Mouse (Mus musculus): ENCODE results near the gene Csf3. TPM values are rescaled to one million over a fixed set of nuclear protein-coding genes. Genes with fewer than 3 reads are reported as not detected.

The Csf3 gene
- total RNA-seq, 2 experiments from 2014 or later, result not detected

- no peak for ATAC-seq (replicated peaks; ENCODE audit: low FRiP score, poor library complexity, severe bottlenecking)
These were observed 45.1 kb downstream of the Csf3 start for GRCm38 (mm10) chr11:98745932-98746853.

DNA sequence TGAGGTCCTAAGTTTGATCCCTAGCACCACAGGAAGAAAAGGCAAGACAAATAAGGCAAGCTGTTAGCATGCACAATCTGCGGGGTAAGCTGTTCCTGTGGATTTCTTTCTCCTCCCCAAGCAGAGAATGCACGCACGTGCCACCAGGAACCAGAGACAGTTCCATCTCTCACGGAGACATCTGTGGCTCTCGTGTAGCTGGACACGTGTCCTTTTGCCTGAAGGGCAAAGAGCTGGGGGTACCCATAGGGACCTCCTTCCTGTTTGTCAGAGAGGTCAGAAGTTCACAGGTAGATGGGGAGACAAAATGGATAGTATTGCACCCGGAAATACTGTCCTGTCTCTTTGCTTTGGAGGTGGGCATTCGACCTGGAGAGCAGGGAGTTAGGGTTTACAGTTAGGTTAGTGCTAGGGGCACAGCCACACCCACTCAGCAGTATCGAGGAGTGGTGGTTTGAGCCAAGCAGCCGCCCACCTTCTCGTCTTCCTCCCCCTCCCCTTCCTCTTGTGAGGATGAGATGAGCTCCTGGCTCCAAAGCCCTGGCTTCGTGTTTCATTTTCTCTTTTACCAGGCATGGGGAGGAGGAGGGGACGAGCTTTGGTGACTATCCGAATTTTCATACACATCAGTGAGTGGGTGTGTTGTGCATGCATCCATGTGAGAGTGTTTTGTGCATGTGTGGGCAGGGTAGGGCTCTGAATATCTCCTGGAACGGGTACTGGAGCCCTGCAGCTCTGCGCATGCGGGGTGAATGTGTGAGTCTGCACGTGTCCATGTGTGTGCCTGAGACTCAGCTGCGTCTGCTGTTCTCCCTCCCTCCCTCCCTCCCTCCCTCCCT is 46.0 kb downstream of the Csf3 start:
- no peak for ATAC-seq (replicated peaks; ENCODE audit: low FRiP score, poor library complexity, severe bottlenecking)

DNA sequence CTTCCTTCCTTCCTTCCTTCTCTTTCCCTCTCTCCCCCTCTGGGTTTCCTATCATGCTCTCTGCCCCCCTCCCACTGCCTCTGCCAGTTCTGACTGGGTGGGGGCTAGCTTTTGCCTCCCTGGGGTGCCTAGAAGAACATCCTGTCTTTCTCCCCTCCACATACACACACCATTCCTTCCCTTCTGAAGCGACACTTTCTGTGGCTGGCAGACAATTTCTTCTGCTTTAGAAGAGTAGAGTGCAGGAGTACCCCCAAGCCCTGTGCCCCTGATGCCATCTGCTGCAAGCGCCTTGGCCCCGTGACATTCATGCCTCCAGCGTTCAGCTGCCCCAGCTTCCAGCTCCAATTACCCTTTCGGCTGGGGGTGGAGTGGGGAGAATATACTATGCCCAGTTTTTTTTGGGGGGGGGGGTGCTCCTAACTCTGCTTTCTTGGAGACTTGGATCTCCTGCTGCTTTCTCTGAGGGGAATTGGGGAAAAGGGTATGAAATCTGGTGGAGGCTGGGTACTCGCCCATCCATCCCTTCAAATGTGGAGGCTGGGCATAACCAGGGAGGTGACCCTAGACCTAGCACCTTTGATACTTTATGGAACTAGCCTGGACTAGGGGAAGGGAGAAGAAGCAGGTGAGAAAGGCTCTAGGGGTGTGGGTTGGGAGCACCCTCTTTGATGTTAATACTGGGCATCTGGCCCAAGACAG is 46.9 kb downstream of the Csf3 start:
- ATAC-seq (replicated peaks; ENCODE audit: low FRiP score, poor library complexity, severe bottlenecking), result no peak

- no peak for ATAC-seq (replicated peaks; ENCODE audit: low FRiP score, poor library complexity, severe bottlenecking)
These were observed 47.7 kb downstream of the Csf3 start for GRCm38 (mm10) chr11:98748506-98749416.

GRCm38 (mm10) chr11:98749716-98750115 is 48.7 kb downstream of the Csf3 start:
- ATAC-seq (replicated peaks; ENCODE audit: low FRiP score, poor library complexity, severe bottlenecking), result no peak

GRCm38 (mm10) chr11:98750351-98751201 is 49.5 kb downstream of the Csf3 start:
- ATAC-seq (replicated peaks; ENCODE audit: low FRiP score, poor library complexity, severe bottlenecking), result 0 out of 2 replicates have a peak, but pooled peaks have one; percentile 14

DNA sequence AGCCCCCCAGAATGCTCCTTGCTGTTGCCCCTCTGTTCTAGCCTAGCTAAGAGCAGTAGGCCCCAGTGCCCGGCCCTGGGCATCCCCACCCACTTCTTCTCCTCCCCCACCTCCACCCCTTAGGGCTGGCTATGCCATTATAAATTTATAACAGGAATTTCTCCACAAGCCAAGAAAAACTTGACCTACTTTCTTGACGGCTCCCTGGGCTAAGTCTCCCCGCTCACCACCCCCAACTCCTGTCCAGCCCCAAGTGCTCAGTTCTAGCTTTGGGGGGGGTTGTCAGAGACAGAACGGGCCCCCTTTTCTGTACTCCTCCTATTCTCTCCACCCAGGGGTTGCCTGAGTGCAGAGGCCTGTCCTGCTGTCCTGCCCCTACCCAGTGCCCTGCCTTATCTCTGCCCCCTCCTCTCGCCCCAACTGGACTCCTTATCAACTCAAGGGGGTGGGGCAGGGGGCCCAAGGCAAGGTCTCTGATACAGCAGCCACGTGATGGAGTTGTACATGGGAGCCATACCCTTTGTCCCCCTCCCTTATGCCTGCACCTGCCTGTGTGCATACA is 50.2 kb downstream of the Csf3 start:
- no peak for ATAC-seq (replicated peaks; ENCODE audit: low FRiP score, poor library complexity, severe bottlenecking)

GRCm38 (mm10) chr11:98752562-98753140 is 51.6 kb downstream of the Csf3 start:
- ATAC-seq (replicated peaks; ENCODE audit: low FRiP score, poor library complexity, severe bottlenecking), result no peak

Other genes starting within 250 kb of the Csf3 start
- gene Ikzf3, start 155.2 kb upstream of the Csf3 start, total RNA-seq (2015; ENCODE audit: low replicate concordance), result 2.7 and 3.1 TPM in 2 replicates
- gene Ikzf3, start 155.2 kb upstream of the Csf3 start, total RNA-seq (2017; ENCODE audit: low replicate concordance), result 1.4 and 2.6 TPM in 2 replicates
- not detected in 2 replicates for gene Zpbp2, start 150.2 kb upstream of the Csf3 start, total RNA-seq (2015; ENCODE audit: low replicate concordance)
- 4.6 TPM in 1 of 2 replicates, not detected in the other for gene Zpbp2, start 150.2 kb upstream of the Csf3 start, total RNA-seq (2017; ENCODE audit: low replicate concordance)
- 20.5 and 31.9 TPM in 2 replicates for gene Ormdl3, start 113.9 kb upstream of the Csf3 start, total RNA-seq (2015; ENCODE audit: low replicate concordance)
- 37.9 and 51.6 TPM in 2 replicates for gene Ormdl3, start 113.9 kb upstream of the Csf3 start, total RNA-seq (2017; ENCODE audit: low replicate concordance)
- gene Lrrc3c, start 103.0 kb upstream of the Csf3 start, total RNA-seq (2015; ENCODE audit: low replicate concordance), result not detected in 2 replicates
- not detected in 2 replicates for gene Lrrc3c, start 103.0 kb upstream of the Csf3 start, total RNA-seq (2017; ENCODE audit: low replicate concordance)
- gene Gm12355, start 75.6 kb upstream of the Csf3 start, total RNA-seq (2015; ENCODE audit: low replicate concordance), result 1.0 and 2.5 TPM in 2 replicates
- 0.60 and 1.1 TPM in 2 replicates for gene Gm12355, start 75.6 kb upstream of the Csf3 start, total RNA-seq (2017; ENCODE audit: low replicate concordance)
- not detected in 2 replicates for gene Gsdma3, start 74.9 kb upstream of the Csf3 start, total RNA-seq (2015; ENCODE audit: low replicate concordance)
- not detected in 2 replicates for gene Gsdma3, start 74.9 kb upstream of the Csf3 start, total RNA-seq (2017; ENCODE audit: low replicate concordance)
- gene Gsdma2, start 54.5 kb upstream of the Csf3 start, total RNA-seq (2015; ENCODE audit: low replicate concordance), result not detected in 2 replicates
- not detected in 2 replicates for gene Gsdma2, start 54.5 kb upstream of the Csf3 start, total RNA-seq (2017; ENCODE audit: low replicate concordance)
- not detected in 2 replicates for gene Gsdma, start 36.9 kb upstream of the Csf3 start, total RNA-seq (2015; ENCODE audit: low replicate concordance)
- not detected in 2 replicates for gene Gsdma, start 36.9 kb upstream of the Csf3 start, total RNA-seq (2017; ENCODE audit: low replicate concordance)
- 10.2 and 14.2 TPM in 2 replicates for gene Psmd3, start 18.7 kb upstream of the Csf3 start, total RNA-seq (2015; ENCODE audit: low replicate concordance)
- gene Psmd3, start 18.7 kb upstream of the Csf3 start, total RNA-seq (2017; ENCODE audit: low replicate concordance), result 15.4 and 26.9 TPM in 2 replicates
- 8.8 and 17.3 TPM in 2 replicates for gene Med24, start 28.2 kb downstream of the Csf3 start, total RNA-seq (2015; ENCODE audit: low replicate concordance)
- 10.3 and 17.6 TPM in 2 replicates for gene Med24, start 28.2 kb downstream of the Csf3 start, total RNA-seq (2017; ENCODE audit: low replicate concordance)
- 1.9 and 5.0 TPM in 2 replicates for gene Thra, start 39.4 kb downstream of the Csf3 start, total RNA-seq (2015; ENCODE audit: low replicate concordance)
- gene Thra, start 39.4 kb downstream of the Csf3 start, total RNA-seq (2017; ENCODE audit: low replicate concordance), result 4.3 and 8.1 TPM in 2 replicates
- not detected in 2 replicates for gene Nr1d1, start 74.1 kb downstream of the Csf3 start, total RNA-seq (2015; ENCODE audit: low replicate concordance)
- 0.26 and 0.42 TPM in 2 replicates for gene Nr1d1, start 74.1 kb downstream of the Csf3 start, total RNA-seq (2017; ENCODE audit: low replicate concordance)
- gene Msl1, start 94.3 kb downstream of the Csf3 start, total RNA-seq (2015; ENCODE audit: low replicate concordance), result 30.3 and 42.7 TPM in 2 replicates
- 26.1 and 26.3 TPM in 2 replicates for gene Msl1, start 94.3 kb downstream of the Csf3 start, total RNA-seq (2017; ENCODE audit: low replicate concordance)
- gene Casc3, start 103.6 kb downstream of the Csf3 start, total RNA-seq (2015; ENCODE audit: low replicate concordance), result 20.0 and 23.6 TPM in 2 replicates
- 15.7 and 26.5 TPM in 2 replicates for gene Casc3, start 103.6 kb downstream of the Csf3 start, total RNA-seq (2017; ENCODE audit: low replicate concordance)
- not detected in 2 replicates for gene Rapgefl1, start 135.5 kb downstream of the Csf3 start, total RNA-seq (2015; ENCODE audit: low replicate concordance)
- gene Rapgefl1, start 135.5 kb downstream of the Csf3 start, total RNA-seq (2017; ENCODE audit: low replicate concordance), result 0.42 TPM in 1 of 2 replicates, not detected in the other
- 9.4 and 21.7 TPM in 2 replicates for gene Wipf2, start 162.4 kb downstream of the Csf3 start, total RNA-seq (2015; ENCODE audit: low replicate concordance)
- gene Wipf2, start 162.4 kb downstream of the Csf3 start, total RNA-seq (2017; ENCODE audit: low replicate concordance), result 6.4 and 8.2 TPM in 2 replicates
- 20.0 and 20.1 TPM in 2 replicates for gene Cdc6, start 206.5 kb downstream of the Csf3 start, total RNA-seq (2015; ENCODE audit: low replicate concordance)
- 46.7 and 54.2 TPM in 2 replicates for gene Cdc6, start 206.5 kb downstream of the Csf3 start, total RNA-seq (2017; ENCODE audit: low replicate concordance)
- gene Rara, start 226.6 kb downstream of the Csf3 start, total RNA-seq (2015; ENCODE audit: low replicate concordance), result 13.1 and 13.2 TPM in 2 replicates
- 2.8 TPM in 2 replicates for gene Rara, start 226.6 kb downstream of the Csf3 start, total RNA-seq (2017; ENCODE audit: low replicate concordance)

Data from erythroblast, adult 5-6 weeks (primary cell).